Mouse (Mus musculus): Measurements from ENCODE around the gene Adamtsl1.

- TF ChIP-seq CTCF (IDR thresholded peaks at IDR 0.05; ENCODE audit: control insufficient read depth, insufficient read depth, low read length) (no peak), POLR2A (IDR thresholded peaks at IDR 0.05; ENCODE audit: borderline replicate concordance, control insufficient read depth, low read depth, low read length) (no peak)
Measured at GRCm38 (mm10) chr4:86203288-86203687, 689.3 kb downstream of the Adamtsl1 start.

Measured in bone marrow, adult 2 months (tissue).